Mouse (Mus musculus) liver, adult 2 months (tissue): ENCODE measurements around the gene Osbpl6.

ENCODE experiments used
- CTCF ChIP-seq: fragments of 200-500 bp; IDR thresholded peaks from 2 replicates; pipeline ENCODE4 v1.5.1; 2011; ENCODE audit warnings: low read depth, low read length, control low read depth
- POLR2A ChIP-seq: fragments of 200-500 bp; IDR thresholded peaks from 2 replicates; pipeline ENCODE4 v1.6.1; 2011; ENCODE audit warnings: low read length, control low read depth; ENCODE audit not compliant: insufficient read depth; ENCODE audit errors: extremely low read depth

GRCm38 (mm10) chr2:76400178-76400577 lies 6.1 kb upstream of the Osbpl6 start:
- TF ChIP-seq CTCF (no peak), POLR2A (no peak)
